Mouse (Mus musculus) adipocyte (in vitro differentiated cells): ENCODE data around the gene Hcst.

Experiments
- DNase-seq: peaks from one replicate; pipeline ENCODE4 v3.0.0-alpha.2; 2016; ENCODE audit warnings: low spot score

Hcst gene

DNA sequence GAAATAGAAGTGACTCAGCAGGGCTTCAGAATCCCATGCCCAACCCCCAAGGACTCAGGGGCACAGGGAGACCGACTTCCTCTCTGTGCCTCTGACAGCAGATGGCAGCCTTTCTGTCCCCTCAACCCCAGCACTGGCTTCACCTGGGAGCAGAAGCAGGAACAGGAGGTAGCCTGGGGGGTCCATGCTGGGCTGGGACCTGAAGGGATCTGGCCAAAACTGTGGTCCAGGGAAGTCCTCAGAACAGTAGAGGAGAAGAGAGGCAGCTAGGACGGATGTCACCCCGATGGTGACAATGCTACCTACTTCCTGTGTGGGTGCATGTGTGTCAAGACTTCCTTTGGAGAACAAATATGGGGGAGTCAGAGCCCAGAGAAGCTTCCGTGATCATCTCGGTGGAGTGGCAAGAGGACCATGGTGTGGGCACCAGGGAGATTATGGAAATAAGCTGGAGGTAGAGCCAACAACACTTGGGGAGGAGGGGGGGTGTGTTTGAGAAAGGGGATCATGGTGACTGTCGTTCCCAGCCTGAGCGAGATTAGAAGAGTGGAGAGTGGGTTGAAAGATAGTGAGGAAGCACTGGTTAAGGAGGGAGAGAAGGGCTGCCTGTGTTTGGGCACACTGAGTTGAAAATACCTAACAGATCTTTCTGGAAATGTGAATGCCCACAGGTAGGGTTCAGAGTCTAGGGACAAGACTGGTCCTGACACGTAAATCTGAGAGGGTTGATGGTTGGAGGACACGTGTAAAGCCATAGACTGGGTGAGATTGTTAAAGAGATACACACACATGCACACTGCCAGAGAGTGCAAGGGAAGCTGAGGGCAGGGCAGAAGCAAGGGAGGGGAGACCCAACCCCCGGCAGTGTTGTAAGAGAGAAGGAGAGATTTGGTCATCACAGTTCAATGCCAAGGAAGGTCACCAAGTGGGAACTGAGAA is at the start of gene Hcst:
Gene Hcst (minus strand): TSS at position 294 of the 939 bp plus-strand sequence.
- DNase-seq, result no peak

DNA sequence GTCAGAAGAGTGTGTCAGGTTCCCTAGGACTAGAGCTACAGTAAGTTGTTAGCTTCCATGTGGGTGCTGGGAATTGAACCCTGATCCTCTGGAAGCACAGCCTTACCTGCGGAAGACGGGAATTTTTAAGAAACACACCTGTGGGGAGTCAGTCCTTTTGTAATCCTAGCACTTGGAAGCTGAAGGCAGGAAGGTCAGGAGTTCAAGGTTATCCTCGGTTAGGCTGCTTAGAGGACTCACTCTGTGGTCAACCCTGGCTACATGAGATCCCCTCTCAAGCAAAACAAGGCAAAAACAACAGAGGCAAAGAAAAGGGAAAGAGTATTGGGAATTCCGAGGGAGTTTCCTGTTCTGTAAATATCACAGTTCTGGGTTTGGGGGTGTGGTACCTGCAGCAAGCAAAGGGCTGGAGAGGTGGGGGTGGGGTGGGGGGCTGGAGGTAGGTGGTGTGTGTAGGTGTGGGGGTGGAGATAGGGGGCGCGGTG is 45.2 kb upstream of the Hcst start:
- no peak for DNase-seq

GRCm38 (mm10) chr7:30463996-30464395 is 44.3 kb upstream of the Hcst start:
- DNase-seq, result peak; percentile 3

- DNase-seq, result no peak
Measured at GRCm38 (mm10) chr7:30463568-30463967, 43.9 kb upstream of the Hcst start.

DNA sequence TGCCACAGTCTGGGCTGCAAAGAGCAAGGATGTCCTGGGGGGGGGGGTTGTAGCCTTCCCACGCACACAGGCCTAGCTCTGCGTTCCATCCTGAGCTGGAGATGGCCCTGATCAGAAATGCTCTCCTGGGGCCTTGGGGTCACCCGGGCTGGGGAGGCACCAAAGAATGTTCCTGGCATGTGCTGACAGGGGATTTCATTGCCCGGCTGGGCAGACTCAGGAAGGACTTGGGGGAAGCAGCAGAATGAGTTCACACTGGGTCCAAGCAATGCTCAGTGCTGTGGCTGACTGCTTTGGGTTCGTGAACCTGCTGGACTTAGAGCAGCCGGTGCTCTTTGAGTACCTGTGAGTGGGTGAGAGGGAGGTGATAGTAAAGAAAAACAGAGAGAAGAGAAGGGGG is 39.8 kb upstream of the Hcst start:
- no peak for DNase-seq

DNA sequence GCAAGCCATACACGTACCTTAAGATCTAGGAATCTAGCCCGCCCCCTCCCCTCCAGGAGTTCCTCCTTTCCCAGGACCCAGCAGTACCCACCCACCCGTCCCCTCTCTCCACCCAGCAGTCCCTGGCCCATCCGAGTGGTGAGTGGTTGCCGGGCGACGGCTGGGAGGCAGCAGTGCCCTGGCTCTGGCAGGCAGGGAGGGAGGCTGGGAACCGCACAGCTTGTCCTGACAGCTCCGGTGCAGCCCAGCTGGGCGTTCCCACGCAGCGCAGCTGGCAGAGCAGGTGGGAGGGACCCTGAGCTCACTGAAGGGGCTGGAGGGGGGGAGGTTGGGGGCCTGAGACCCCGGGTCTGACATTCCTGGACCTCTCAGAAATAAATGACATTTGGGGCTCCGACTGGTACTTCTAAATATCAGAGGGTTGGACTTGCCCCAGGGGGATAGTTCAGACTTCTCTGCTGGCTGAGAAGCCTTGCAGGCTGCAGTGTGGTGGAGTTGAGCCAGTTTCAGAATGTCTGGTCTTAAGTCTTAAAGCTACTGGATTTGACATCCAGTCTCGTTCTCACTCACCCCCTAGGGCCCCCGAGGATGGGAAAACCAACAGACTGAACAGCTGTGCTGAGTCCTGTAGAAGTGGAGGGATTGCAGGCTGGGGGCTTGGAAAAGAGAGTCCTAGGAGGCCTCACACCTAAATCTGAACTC is 38.1 kb upstream of the Hcst start, which contains the start of the genes Kirrel2 and Nphs1:
Gene Kirrel2 (minus strand): TSS at position 62 of the 702 bp plus-strand sequence.
Gene Nphs1 (plus strand): TSS at position 687 of the 702 bp plus-strand sequence.
- DNase-seq, result no peak

DNA sequence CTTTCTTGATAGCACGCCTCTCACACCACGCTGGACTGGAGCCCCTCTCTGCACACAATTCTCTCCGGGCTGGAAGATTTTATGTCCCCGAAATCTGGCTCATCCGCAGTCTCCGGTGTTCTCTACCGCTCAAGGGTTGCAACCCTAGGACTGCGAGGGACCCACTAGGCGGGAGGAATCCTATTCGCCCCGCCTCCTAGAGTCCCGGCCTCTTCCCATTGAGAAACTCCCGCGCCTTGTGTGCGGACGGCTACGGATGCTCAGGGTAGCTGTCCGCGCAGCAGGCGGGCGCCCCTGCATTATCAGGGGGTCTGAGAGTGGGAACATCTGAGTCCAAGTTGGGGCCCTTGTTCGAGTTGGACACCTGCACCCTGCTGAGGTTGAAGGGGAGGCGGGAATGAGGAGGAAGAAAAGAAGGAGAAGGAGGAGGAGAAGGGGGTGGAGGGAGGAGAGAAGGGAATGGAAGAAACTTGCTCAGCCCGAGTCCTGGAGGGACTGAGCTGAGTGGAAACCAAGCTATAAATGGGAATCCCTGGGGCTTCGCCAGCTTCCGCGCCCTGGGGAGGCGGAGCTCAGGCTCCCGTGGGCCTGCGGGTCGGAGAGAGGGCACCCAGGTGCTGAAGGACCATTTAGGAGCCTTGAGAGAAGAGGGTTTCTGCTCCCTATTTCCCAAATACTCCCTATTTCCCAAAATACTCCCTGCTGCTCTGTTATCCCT is 37.4 kb upstream of the Hcst start:
- no peak for DNase-seq

DNA sequence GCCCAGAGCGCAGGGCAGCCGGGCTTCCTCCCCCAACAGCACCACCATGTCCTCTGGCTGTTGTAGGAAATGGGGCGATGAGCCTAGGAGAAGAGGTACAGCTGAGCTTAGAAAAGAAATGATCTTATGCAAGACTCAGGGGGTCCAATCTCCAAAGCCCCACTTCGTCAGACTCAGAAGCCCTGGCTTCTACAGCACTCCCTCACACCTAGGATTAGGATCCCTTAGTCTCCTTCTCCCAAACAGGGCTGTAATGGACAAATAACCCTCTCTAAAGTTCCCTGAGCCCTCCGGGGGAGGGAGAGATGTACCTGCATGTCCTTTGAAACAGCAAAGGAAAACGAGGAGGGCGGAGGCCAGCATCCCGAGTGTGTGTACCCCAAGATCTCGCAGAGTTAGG is 36.8 kb upstream of the Hcst start:
- DNase-seq, result no peak

- no peak for DNase-seq
Measured at GRCm38 (mm10) chr7:30454259-30454658, 34.6 kb upstream of the Hcst start.

- DNase-seq, result no peak
Measured at GRCm38 (mm10) chr7:30453766-30454165, 34.1 kb upstream of the Hcst start.

DNA sequence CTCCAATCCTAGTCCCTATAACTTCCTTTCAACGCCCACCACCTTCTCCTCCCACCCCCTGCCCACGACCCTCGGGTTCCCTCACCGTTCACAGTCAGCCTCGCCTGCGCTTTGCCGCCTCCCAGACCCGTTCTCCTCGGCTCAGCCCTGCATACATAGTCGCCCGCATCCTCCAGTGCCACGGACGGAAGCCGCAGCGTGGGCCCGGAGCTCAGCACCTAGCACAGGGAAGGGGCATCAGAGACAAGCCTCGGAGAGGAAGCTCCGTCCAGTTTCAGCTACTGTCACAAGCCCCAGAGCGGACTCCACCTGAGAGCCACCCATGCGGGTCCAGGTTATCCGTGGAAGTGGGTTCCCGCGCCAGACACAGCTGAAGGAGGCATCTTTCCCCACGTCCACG is 33.7 kb upstream of the Hcst start:
- no peak for DNase-seq

- no peak for DNase-seq
Measured at GRCm38 (mm10) chr7:30450241-30450640, 30.6 kb upstream of the Hcst start.

GRCm38 (mm10) chr7:30444971-30445751 is 25.5 kb upstream of the Hcst start, which contains the start of gene Aplp1:
TSS of gene Aplp1 (minus strand) at chr7:30445535.
- DNase-seq, result no peak

GRCm38 (mm10) chr7:30444154-30444970 is 24.7 kb upstream of the Hcst start:
- DNase-seq, result no peak

DNA sequence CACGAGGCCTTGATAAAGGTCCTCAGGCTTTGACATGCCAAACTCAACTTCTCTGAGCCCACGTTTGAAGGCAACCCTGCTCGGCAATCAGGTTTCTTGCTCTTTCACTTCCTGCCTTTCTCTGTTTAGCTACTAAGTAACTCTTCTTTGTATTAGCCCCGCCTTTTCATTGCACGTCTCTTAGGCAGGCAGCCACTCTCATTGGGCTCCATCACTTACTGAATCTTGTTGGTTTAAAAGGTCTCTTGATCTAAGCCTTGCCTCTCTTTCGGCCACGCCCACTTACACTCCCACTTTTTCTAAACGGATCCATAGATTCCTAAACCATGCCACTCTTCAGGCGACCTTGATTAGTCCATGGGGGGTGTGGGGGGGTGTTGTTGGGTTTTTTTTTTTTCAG is 24.0 kb upstream of the Hcst start:
- no peak for DNase-seq

DNA sequence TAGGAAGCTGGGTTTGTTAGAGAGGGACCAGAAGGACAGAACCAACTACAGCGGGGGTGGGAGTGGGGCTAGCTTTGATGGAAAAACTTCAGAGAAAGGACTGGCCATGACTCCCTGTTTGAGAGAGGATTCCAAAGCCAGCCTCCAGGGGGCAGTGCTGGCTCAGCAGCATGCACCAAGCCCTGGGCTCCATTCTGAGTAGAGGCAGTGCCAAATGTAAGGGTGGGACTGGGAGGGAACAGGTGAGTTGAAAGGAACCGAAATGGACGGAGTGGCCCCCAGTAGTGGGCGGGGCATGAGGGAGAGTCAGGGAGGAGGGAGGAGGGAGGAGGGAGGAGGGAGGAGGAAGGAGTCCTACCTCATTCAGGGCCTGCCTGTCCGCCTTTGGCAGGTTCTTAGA is 21.0 kb upstream of the Hcst start:
- DNase-seq, result peak; percentile 25

DNA sequence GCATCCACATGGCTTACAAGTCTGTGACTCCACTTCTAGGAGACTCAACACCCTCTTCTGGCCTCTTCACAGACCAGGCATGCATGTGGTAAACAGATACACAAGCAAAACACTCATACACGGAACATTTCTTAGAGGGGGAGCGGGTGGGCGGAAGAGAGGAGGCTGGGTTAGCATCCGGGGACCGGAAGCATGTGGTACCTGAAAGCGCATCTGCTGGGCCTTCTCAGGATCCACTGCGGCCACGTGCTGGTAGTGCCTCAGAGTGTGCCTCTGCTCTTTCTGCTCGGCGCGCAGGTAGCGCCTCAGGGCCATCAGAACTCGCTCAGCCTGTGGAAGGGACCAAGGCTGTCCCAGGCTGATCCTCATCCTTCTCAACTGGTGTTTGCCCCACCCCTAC is 20.1 kb upstream of the Hcst start:
- DNase-seq, result no peak

- DNase-seq, result no peak
Measured at GRCm38 (mm10) chr7:30436879-30437278, 17.2 kb upstream of the Hcst start.

DNA sequence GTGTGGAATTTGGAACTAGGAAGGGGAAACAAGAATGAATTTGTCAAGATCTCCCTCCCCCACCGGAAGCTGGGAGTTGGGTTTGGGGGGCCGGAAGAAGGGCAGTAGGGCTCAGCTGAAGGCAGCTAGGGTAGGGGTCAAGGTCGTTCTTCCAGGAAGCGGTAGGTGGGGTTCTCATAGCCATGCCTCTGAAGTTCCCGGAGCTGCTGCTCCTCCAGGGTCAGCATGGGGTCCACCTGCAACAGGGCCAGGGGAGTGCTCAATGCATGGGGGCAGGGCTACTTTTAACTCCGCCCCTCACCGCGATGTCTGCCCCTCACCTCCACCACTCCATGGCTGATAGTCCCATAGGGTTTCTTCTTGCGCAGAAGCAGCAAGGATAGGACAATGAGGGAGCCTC is 15.5 kb upstream of the Hcst start:
- DNase-seq, result no peak

DNA sequence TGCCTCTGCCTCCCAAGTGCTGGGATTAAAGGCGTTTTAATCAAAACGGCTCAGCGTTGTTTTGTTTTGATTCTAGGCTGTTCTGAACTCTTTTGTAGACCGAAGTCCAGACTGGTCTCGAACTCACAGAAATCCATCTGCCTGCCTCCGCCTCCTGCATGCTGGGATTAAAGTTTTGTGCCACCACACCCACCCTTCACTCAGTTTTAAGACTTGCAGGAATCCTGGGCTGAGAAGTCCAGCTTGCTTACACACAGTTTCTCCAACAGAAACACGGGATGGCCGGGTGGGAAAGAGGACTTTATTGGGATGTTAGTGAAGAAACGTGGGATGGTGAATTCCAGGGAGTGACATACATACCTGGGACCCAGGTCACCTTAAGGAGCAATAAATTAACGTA is 15.0 kb upstream of the Hcst start:
- DNase-seq, result no peak

- DNase-seq, result peak; percentile 54
Measured at GRCm38 (mm10) chr7:30434238-30434637, 14.6 kb upstream of the Hcst start.
